Mouse (Mus musculus) urinary bladder, postnatal 25 days (tissue): ENCODE results near the gene Rabif.

Experiments used
- DNase-seq: peaks from one replicate; pipeline ENCODE4 v3.0.0; 2022; ENCODE audit warnings: low spot score

Rabif gene

DNA sequence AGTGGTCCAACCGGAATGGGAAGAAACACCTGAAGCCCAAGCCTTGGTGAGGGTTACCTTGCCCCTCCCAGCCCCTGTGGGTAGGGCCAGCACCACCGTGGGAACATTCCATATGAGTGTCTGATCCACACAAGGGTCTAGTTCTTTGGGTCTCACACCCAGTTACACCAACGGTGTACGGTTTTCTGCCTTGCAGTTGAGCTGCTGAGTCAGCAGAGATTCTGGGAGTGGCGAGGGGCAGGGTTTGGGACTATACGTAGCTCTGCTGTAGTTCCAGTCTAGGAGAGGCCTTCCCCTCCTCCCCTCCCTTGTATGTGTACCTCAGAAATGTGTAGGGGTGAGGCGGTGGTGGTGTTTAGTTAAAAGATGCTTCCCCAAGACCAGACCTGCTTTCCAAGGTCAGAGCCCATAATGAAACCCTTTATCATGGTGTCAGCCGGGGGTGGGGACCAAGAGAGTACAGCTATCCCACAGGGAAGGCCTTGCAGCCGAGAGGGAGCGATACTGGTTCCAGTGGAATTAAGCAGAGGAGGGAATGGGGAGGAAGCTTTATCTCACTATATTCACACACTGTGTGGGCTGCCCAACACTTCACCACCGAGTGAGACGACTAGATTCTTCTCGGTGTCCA is 60.9 kb downstream of the Rabif start:
- DNase-seq: peak; percentile 36

DNA sequence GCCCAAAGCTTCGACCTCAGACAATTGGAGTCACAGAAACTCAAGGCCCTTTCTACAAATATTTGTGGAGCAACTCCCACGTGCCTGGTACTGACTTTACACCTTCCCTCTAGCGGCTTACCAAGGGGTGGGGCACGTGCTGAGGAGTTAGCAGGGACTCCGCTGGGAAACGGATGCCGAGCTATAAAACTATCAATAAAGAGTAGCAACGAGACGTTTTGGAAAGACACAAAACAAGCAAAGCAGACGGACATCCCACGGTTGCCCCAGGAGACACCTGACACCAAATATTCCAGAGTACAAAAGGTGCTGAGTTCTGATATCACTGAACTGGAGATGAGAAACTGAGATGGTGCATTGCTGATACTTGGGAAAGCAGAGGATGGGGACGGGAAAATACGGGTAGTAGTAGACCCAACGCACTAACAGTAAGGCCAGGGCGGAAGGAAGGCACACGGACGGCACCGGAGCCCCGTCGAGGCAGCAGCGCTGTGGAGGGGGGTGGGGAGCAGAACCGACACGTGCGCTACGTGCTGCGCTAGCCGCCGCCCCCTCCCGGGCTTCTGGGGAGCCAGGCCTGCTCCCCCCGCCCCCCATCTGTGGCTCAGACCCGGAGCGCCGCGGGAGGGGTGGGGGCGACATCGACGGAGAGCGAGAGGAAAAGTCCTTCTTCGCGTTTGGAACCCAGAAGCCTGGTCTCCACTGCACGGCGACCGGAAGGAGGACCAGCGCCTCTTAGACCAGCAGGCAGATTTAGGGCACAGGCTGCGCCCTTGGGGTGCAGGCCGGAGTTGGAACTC is 61.6 kb downstream of the Rabif start:
- DNase-seq: peak; percentile 34

DNA sequence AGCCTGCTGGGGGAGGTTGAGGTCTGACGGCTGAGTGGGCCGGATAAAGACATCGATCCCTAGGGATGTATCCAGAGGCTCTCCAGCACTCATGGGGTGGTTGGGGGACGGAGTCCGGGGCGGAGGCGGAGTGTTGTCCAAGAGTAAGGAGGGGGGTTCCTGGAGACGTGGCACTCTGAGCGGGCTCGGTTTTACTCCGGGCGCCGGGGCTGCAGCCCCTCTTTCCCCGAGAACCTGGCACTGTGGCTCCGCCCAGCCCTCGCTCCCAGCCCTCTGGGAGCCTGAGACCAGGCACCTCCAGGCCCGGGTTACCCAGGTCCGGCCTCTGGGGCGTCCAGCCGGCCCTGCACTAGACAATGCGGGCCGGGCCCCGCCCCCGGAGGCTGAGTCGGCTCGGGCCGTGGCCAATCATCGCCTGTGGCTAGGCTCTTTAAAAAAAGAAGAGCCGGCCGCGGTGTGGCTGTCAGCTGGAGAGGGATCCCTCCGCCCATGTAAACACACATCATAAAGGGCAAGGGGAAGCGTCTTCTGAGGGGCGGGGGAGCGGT is 62.3 kb downstream of the Rabif start:
- peak; percentile 89 for DNase-seq
